Mouse (Mus musculus) testis, adult 2 months (tissue): ENCODE data around the gene Gm35315.

ENCODE experiments used
- CTCF ChIP-seq: fragments of 200-500 bp; IDR thresholded peaks from 2 replicates; pipeline ENCODE4 v1.5.1; 2012; ENCODE audit warnings: low read depth, mild to moderate bottlenecking, inconsistent platforms, low read length, moderate library complexity; ENCODE audit not compliant: control insufficient read depth, insufficient read depth, insufficient replicate concordance
- POLR2A ChIP-seq: fragments of 200-500 bp; IDR thresholded peaks from 2 replicates; pipeline ENCODE4 v1.6.1; 2012; ENCODE audit warnings: low read depth, mild to moderate bottlenecking, inconsistent platforms, low read length, moderate library complexity; ENCODE audit not compliant: control insufficient read depth

DNA sequence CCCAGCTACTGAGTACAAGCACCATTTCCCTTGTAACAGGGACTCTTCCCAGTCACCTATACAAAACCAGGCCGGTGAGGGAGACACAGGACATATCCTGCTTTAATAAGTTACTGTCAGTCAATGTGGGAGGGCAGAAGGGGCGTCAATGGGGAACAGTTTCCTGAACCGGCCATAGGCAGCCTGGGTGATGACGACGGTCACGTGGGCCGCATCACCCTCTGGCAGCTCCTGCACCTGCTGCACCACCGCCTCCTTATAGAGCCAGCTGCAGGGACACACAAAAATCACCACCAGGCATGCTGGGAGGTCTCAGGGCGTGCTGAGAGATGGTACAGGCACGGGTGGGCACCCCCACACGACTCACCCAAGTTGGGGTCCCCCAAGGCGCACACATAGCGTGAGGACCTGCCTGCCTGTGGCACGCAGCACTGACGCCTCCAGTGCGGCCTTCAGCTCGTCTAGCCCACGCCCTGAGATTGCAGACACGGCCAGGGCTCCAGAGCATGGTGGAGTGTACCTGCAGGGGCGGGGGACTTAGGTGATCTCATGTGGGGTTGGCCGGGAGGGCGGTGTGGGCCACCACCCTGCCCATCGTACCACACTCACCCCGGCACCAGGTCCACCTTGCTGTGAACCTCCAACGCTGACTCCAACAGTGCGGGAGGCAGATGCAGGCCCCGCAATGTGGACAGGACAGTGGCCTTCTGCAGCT lies 9.8 kb upstream of the Gm35315 start:
- TF ChIP-seq POLR2A (no peak), CTCF (no peak)
